8 mouse cellular contexts compared by ENCODE assay signal in genomic region chr12:82946507-82946906, GRCm38 (mm10).
A peak's percentile ranks its signal among the peaks of the same experiment; 100 is the strongest.
DNase-seq lines count a peak whose midpoint lies in the region; ATAC-seq and TF ChIP-seq lines count a peak whose summit lies in the region.

No protein-coding gene starts in this region.

- no peak overlapping the region for H3K27ac ChIP-seq in heart, embryonic 15.5 days

- H3K9ac ChIP-seq in heart, embryonic 15.5 days, result no peak overlapping the region

- H3K36me3 ChIP-seq in heart, embryonic 15.5 days, result no peaks in the 10 kb centered on the region

- peak; percentile 65 for DNase-seq in MN1 (ENCODE audit: low spot score)
- peak; percentile 90 for DNase-seq in brain, embryonic 14.5 days (ENCODE audit: low read depth)
- DNase-seq in layer of hippocampus, adult 8-10 months (ENCODE audit: low spot score in 2 of 2), result peak; percentile 61 to 88
- peak; percentile 87 for DNase-seq in lung, postnatal 10 days
- peak; percentile 18 to 67 for DNase-seq in spleen, postnatal 10 days (ENCODE audit: low spot score in 2 of 2)

- H3K4me3 ChIP-seq in heart, embryonic 15.5 days, result no peak overlapping the region

- ATAC-seq in erythroblast, adult 5-6 weeks (replicated peaks; ENCODE audit: low FRiP score, poor library complexity, severe bottlenecking), result 0 out of 2 replicates have a peak, but pooled peaks have one; percentile 43
- no peak; the same call in 1 of the 2 replicates for ATAC-seq in heart, embryonic 15.5 days (replicated peaks; ENCODE audit: insufficient number of reproducible peaks, insufficient read depth, low FRiP score, low read depth)
- ATAC-seq in erythroid progenitor cell, adult 5-6 weeks (replicated peaks; ENCODE audit: low FRiP score, poor library complexity, severe bottlenecking), result no peak

- H3K9me3 ChIP-seq in heart, embryonic 15.5 days (replicated peaks), result no peaks in the 10 kb centered on the region

- TF ChIP-seq CTCF in brain, embryonic 14.5 days (IDR thresholded peaks at IDR 0.05; ENCODE audit: borderline replicate concordance, extremely low read depth, insufficient read depth, insufficient read length), result peak; percentile 81; the same call in 1 of the 2 replicates

- H3K4me2 ChIP-seq in heart, embryonic 15.5 days, result peak overlapping the region; percentile 41

- H3K27me3 ChIP-seq in heart, embryonic 15.5 days, result no peaks in the 10 kb centered on the region

- no peaks in the 10 kb centered on the region for H3K4me1 ChIP-seq in heart, embryonic 15.5 days (replicated peaks)

- no peak for TF ChIP-seq POLR2A in brain, embryonic 14.5 days (IDR thresholded peaks at IDR 0.05; ENCODE audit: borderline replicate concordance, extremely low read depth, insufficient read depth, insufficient read length, poor library complexity, severe bottlenecking)

- 7% methylated on average over 5 of the region's 5 CpGs for WGBS in heart, embryonic 15.5 days
